Mouse (Mus musculus) liver, embryonic 13.5 days (tissue): Measurements from ENCODE around the gene Gm48552. TPM values are rescaled to one million over a fixed set of nuclear protein-coding genes. Genes with fewer than 3 reads are reported as not detected.

Experiments
- ATAC-seq: fragments of 200-750 bp; cut with Nextera tagmentation; 2 replicates; pipeline ENCODE4 v1.8.0; 2017; ENCODE audit warnings: low read depth, mild to moderate bottlenecking, moderate number of reproducible peaks, moderate library complexity
- DNase-seq: peaks from one replicate; pipeline ENCODE4 v3.0.0; 2022
- H3K27ac ChIP-seq: fragments of 300-500 bp; sonication (generic); 2 replicates; pipeline ENCODE4 v1.5.1; 2015; ENCODE audit warnings: moderate library complexity, mild to moderate bottlenecking, inconsistent platforms
- H3K27me3 ChIP-seq: fragments of 300-500 bp; sonication (generic); 2 replicates; pipeline ENCODE4 v1.6.1; 2015; ENCODE audit warnings: mild to moderate bottlenecking, inconsistent platforms
- H3K36me3 ChIP-seq: fragments of 300-500 bp; sonication (generic); 2 replicates; pipeline ENCODE4 v1.6.1; 2015; ENCODE audit warnings: mild to moderate bottlenecking, inconsistent platforms
- H3K4me1 ChIP-seq: fragments of 300-500 bp; sonication (generic); replicated peaks from 2 replicates; pipeline ENCODE4 v1.6.1; 2015; ENCODE audit warnings: inconsistent platforms
- H3K4me2 ChIP-seq: fragments of 300-500 bp; sonication (generic); 2 replicates; pipeline ENCODE4 v1.6.1; 2015; ENCODE audit warnings: inconsistent platforms, mild to moderate bottlenecking, moderate library complexity
- H3K4me3 ChIP-seq: fragments of 300-500 bp; sonication (generic); replicated peaks from 2 replicates; pipeline ENCODE4 v1.5.1; 2015; ENCODE audit warnings: mild to moderate bottlenecking, inconsistent platforms
- H3K9ac ChIP-seq: fragments of 300-500 bp; sonication (generic); 2 replicates; pipeline ENCODE4 v1.6.1; 2015; ENCODE audit warnings: mild to moderate bottlenecking, inconsistent platforms
- H3K9me3 ChIP-seq: fragments of 300-500 bp; sonication (generic); replicated peaks from 2 replicates; pipeline ENCODE4 v1.6.1; 2016; ENCODE audit warnings: inconsistent platforms
- WGBS: fragments of 180-500 bp; shearing (Covaris S2); methylation state at CpG from one replicate; pipeline ENCODE4 v1.1.7; 2015; ENCODE audit not compliant: insufficient replicate concordance; 5-methylcytosine and 5-hydroxymethylcytosine counted together
- polyA plus RNA-seq: library from polyadenylated mRNA; unstranded; fragments of >200 nt; fragmentation: Nextera tagmentation; extraction: Ambion mirVana; gene quantifications from 2 replicates; pipeline ENCODE4 v1.2.1, GENCODE M21; 2015

Gm48552 gene
- polyA plus RNA-seq, 1 experiment from 2014 or later: 0.93 TPM

DNA sequence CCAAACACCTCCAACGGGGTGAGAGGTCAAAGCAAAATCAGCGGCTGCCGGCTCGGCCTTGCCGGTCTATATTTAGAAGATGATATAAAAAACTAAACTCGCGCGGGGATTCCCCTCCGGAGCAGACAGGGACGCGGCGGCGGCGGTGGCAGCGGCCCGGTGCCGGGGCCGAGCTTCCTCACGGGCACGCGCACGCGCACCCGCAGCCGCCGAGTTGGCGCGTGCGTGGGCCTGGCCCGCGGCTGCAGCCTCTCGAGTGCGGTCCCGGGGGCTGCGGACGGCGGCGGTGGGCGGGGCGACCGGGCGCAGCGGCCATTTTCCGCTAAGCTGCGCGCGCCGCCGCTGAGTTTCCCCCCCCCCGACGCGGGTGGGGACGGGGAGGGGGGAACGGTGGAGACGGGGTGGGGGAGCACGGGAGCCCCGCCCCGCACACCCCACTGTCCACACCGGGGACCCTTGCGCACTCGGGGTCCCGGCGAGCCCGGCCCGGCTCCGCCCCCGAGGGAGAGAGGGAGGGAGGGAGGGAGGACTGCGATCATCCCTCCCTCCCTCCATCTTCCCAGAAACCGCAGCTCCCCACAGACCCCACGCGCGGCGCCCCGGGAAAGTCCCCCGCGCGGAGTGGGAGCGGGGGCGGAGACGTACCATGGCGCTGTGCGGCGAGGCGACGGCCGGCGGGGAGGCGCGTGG is 41.5 kb downstream of the Gm48552 start:
- Histone ChIP-seq H3K27ac (peak overlapping the region; percentile 82), H3K27me3 (peaks cover 76% of the 10 kb centered on the region), H3K36me3 (no peaks in the 10 kb centered on the region), H3K4me1 (peaks cover 73% of the 10 kb centered on the region), H3K4me2 (peak overlapping the region; percentile 97), H3K9me3 (no peaks in the 10 kb centered on the region), H3K4me3 (peak overlapping the region; percentile 76), H3K9ac (peak overlapping the region; percentile 76)
- ATAC-seq: peak; percentile 3; the same call in 1 of the 2 replicates
- WGBS: under 1% methylated on average over 64 of the region's 89 CpGs
- no peak for DNase-seq

- DNase-seq (no peak), ATAC-seq (no peak)
- WGBS: 2% methylated on average over 59 of the region's 70 CpGs
Observed at GRCm38 (mm10) chr10:81430831-81431525, 42.2 kb downstream of the Gm48552 start.

DNA sequence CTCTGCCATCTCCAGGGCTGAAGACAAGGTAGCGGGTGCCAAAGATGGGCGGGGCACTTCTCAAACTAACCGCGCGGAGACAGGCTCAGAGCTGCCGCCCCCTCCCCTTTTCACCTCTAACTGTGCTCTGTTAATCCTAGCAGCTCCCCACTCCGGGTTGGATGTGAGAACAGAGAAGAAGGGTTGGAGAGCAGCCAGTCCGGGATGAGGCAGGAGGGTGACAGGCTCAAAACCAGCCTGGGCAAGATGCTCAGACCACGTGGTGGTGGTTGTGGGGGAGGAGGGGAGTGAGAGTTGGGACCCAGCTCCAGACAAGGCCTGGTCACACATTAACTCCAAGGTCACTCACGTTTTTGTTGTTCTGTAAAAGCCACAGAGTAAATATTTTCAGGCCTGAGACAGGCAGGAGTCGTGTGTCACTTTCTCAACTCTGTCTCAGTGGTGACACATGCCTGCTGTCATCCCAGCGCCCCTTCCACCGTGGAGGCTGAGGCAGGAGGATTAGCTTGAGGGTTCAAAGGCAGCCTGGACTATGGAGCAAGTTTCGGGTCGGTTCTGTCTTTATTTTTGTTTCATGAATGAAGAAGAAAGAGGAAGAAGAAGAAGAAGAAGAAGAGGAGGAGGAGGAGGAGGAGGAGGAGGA is 42.8 kb downstream of the Gm48552 start:
- DNase-seq: no peak
- 14% methylated on average over 15 of the region's 15 CpGs for WGBS
- Histone ChIP-seq H3K27ac (no peak overlapping the region), H3K4me3 (peak overlapping the region; percentile 76), H3K4me2 (peak overlapping the region; percentile 97), H3K4me1 (peaks cover 61% of the 10 kb centered on the region), H3K9me3 (no peaks in the 10 kb centered on the region), H3K27me3 (peaks cover 63% of the 10 kb centered on the region), H3K9ac (no peak overlapping the region), H3K36me3 (no peaks in the 10 kb centered on the region)
- ATAC-seq: no peak

More at GRCm38 (mm10) chr10:81430831-81431525, 42.2 kb downstream of the Gm48552 start:
- H3K4me1 ChIP-seq: peaks cover 66% of the 10 kb centered on the region
- no peaks in the 10 kb centered on the region for H3K36me3 ChIP-seq
- peak overlapping the region; percentile 97 for H3K4me2 ChIP-seq
- peak overlapping the region; percentile 82; the same call in 1 of the 2 replicates for H3K27ac ChIP-seq
- peaks cover 70% of the 10 kb centered on the region for H3K27me3 ChIP-seq
- H3K9me3 ChIP-seq: no peaks in the 10 kb centered on the region
- peak overlapping the region; percentile 76 for H3K9ac ChIP-seq
- peak overlapping the region; percentile 76 for H3K4me3 ChIP-seq

DNA sequence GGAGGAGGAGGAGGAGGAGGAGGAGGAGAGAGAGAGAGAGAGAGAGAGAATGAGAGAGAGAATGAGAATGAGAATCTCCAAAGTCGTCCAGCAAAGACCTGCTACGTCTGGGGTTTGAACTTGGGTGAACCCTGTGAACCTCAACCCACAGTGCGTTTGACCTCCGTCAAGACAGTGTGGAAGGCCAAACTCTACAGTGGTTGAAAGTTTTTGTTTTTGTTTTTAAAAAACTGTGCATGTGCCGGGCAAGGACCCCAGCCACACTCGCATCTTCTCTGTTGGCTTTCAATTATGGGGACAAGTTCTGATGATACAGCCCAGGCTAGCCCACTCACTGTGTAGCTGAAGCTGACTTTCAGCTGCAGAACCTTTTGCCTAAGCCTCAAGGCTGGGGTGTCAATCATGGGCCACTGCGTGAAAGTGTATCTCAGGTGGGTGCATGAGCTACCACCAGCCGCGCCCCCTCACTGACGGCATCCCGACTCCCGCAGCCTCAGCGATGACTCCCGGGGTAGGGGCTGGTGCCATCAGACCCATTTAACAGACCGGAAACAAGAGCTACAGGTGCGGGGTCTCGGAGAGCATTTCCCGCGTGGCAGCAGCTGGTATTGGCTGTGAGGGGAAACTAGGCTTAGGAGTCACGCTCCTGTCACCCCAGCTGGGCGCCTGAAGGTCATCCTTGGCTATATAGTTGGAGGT is 43.5 kb downstream of the Gm48552 start:
- Histone ChIP-seq H3K4me1 (peaks cover 55% of the 10 kb centered on the region), H3K4me2 (peak overlapping the region; percentile 44), H3K27ac (no peak overlapping the region), H3K4me3 (no peak overlapping the region), H3K36me3 (no peaks in the 10 kb centered on the region), H3K9ac (no peak overlapping the region), H3K9me3 (no peaks in the 10 kb centered on the region), H3K27me3 (peaks cover 56% of the 10 kb centered on the region)
- 58% methylated on average over 21 of the region's 21 CpGs for WGBS
- no peak for DNase-seq
- no peak for ATAC-seq

GRCm38 (mm10) chr10:81432868-81433262 is 44.1 kb downstream of the Gm48552 start:
- Histone ChIP-seq H3K9ac (no peak overlapping the region), H3K4me3 (0 out of 2 replicates have a peak overlapping the region, but pooled peaks have one; percentile 17), H3K9me3 (no peaks in the 10 kb centered on the region), H3K27ac (no peak overlapping the region), H3K4me1 (peaks cover 53% of the 10 kb centered on the region), H3K27me3 (peaks cover 51% of the 10 kb centered on the region), H3K36me3 (no peaks in the 10 kb centered on the region), H3K4me2 (peak overlapping the region; percentile 50)
- peak; percentile 70 for ATAC-seq
- WGBS: 3% methylated on average over 17 of the region's 17 CpGs
- peak; percentile 76 for DNase-seq

DNA sequence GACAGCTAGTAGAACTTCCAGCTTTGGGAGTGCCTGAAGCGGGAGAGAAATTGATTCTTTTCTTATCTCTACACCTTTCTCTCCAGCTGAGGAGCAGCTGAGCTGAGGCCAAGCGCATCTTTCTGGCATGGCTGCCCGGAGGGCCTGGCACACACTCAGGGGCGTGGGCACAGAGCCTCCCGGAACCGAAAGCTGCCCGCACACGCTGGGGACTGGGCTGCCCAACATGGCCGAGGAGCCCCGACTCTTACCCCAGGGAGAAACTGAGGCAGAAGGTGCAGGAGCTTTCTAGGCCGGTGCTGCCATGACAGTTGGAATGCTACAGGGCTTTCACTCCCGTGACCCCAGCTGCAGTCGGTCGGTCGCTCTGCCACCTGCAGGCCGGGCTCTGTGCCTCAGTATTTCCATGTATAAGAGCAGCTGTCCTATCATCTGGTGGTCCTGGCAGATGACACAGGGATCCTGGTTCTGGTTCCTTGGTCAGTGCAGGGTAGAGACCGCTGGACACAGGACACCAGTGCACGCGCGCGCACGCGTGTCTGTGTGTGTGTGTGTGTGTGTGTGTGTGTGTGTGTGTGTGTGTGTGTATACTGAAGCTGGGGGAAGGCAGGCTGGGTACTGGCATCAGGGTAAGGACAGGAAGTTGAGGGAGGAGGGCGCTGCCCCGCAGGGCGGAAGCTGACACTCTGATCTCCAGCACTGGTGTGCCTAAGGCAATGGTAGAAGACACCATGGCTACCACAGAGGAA is 44.9 kb downstream of the Gm48552 start:
- ATAC-seq: no peak
- no peak for DNase-seq
- H3K4me2 ChIP-seq: peak overlapping the region; percentile 50

DNA sequence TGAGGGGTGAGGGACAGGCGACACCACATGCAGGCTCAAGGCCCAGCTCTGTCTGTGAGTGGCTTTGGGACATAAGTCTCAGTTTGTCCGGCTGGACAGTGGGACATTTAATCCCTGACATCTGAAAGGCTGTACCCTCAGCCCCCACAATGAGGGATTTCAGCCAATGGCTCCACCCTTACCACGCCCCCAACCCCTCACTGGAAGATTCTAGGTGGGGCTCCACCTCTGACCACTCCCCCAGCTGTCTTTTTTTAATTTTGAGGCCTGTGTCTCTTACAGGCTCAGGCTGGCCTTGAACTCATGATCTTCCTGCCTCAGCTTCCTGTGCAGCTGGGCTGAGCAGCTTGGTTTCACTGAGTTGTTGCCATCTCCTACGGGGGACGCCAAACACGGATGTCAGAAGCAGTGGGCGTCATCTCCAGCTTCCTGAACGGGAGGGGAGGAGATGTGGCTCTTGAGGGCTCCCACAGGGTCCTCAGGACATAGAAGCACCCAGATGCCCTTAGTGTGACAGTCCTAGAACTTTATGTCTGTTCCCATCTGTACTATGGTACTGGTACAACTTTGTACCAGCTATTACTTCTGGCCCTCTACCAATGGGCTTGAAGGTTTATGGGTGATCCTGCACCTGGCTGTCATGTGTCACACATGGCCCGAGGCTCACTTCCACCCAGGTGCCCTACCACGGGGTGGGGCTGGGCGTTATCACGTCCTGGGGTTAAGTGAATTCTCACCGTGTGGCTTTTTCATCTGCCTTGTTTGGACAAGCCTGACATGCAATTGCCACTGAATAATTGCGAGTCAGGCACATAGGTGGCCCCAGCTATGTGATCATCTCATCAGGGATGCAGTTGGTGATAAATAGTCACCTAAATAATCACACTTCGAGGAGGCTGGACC is 45.8 kb downstream of the Gm48552 start:
- Histone ChIP-seq H3K36me3 (no peaks in the 10 kb centered on the region), H3K27ac (no peak overlapping the region), H3K9ac (no peak overlapping the region), H3K27me3 (peaks cover 33% of the 10 kb centered on the region), H3K4me1 (peaks cover 46% of the 10 kb centered on the region), H3K4me3 (no peak overlapping the region), H3K9me3 (no peaks in the 10 kb centered on the region), H3K4me2 (no peak overlapping the region)
- ATAC-seq (no peak), DNase-seq (no peak)
- 38% methylated on average over 15 of the region's 15 CpGs for WGBS

More for the DNA sequence above, 44.9 kb downstream of the Gm48552 start:
- Histone ChIP-seq H3K4me3 (no peak overlapping the region), H3K36me3 (no peaks in the 10 kb centered on the region), H3K9me3 (no peaks in the 10 kb centered on the region), H3K9ac (no peak overlapping the region), H3K4me1 (peaks cover 53% of the 10 kb centered on the region), H3K27me3 (peaks cover 42% of the 10 kb centered on the region), H3K27ac (no peak overlapping the region; the same call in 1 of the 2 replicates)
- 73% methylated on average over 26 of the region's 26 CpGs for WGBS

- peaks cover 41% of the 10 kb centered on the region for H3K4me1 ChIP-seq
- no peak overlapping the region for H3K27ac ChIP-seq
- no peak overlapping the region for H3K9ac ChIP-seq
- no peaks in the 10 kb centered on the region for H3K36me3 ChIP-seq
- ATAC-seq (no peak), DNase-seq (no peak)
- WGBS: 64% methylated on average over 3 of the region's 3 CpGs
- peaks cover 29% of the 10 kb centered on the region for H3K27me3 ChIP-seq
- no peak overlapping the region for H3K4me3 ChIP-seq
- no peak overlapping the region for H3K4me2 ChIP-seq
- no peaks in the 10 kb centered on the region for H3K9me3 ChIP-seq
Observed at GRCm38 (mm10) chr10:81435436-81435835, 46.6 kb downstream of the Gm48552 start.
